Mouse (Mus musculus) bone marrow, adult 2 months (tissue): ENCODE measurements around the gene AC140267.1.

Experiments used
- CTCF ChIP-seq: fragments of 200-500 bp; IDR thresholded peaks from 2 replicates; pipeline ENCODE4 v1.5.1; 2011; ENCODE audit warnings: low read length, control low read depth; ENCODE audit not compliant: control insufficient read depth, insufficient read depth
- POLR2A ChIP-seq: fragments of 200-500 bp; IDR thresholded peaks from 2 replicates; pipeline ENCODE4 v1.6.1; 2011; ENCODE audit warnings: low read depth, mild to moderate bottlenecking, control low read depth, low read length, borderline replicate concordance; ENCODE audit not compliant: control insufficient read depth

DNA sequence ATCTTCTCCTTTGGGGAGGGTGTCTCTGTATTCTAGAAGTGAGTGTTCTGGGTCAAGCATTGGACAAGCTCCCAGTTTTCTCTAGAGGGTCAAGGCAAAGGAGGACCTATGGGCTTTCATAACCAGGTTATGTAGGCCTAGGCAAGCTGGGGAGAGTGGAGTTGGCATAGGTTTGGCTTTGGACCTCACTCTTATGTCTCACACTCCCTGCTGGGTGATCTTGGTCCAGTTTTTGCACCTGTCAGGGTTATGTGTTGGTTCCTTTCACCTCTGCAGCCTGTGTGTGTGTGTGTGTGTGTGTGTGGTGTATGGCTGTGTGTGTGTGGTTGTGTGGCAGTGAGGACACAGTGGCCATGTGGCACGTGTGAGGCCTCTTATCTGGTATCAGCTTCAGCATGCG is 43.4 kb downstream of the AC140267.1 start:
- no peak for TF ChIP-seq CTCF
- no peak for TF ChIP-seq POLR2A
